Mouse (Mus musculus) kidney, postnatal 10 days (tissue): ENCODE data around the gene Vwce.

Experiments
- DNase-seq: peaks from one replicate; pipeline ENCODE4 v3.0.0; 2021; ENCODE audit warnings: mixed read lengths

Gene Vwce

GRCm38 (mm10) chr19:10645616-10646015 is 11.6 kb downstream of the Vwce start:
- DNase-seq, result no peak

GRCm38 (mm10) chr19:10648156-10648555 is 14.1 kb downstream of the Vwce start:
- DNase-seq, result no peak

GRCm38 (mm10) chr19:10656058-10656457 is 22.0 kb downstream of the Vwce start:
- DNase-seq, result no peak

GRCm38 (mm10) chr19:10657742-10658141 is 23.7 kb downstream of the Vwce start:
- no peak for DNase-seq

- DNase-seq, result no peak
These were observed 24.4 kb downstream of the Vwce start for GRCm38 (mm10) chr19:10658406-10658805.

- DNase-seq, result no peak
These were observed 27.4 kb downstream of the Vwce start for GRCm38 (mm10) chr19:10661373-10661772.

GRCm38 (mm10) chr19:10661919-10662318 is 27.9 kb downstream of the Vwce start:
- DNase-seq, result no peak

- no peak for DNase-seq
These were observed 28.7 kb downstream of the Vwce start for GRCm38 (mm10) chr19:10662665-10663064.

GRCm38 (mm10) chr19:10665093-10665492 is 31.1 kb downstream of the Vwce start:
- no peak for DNase-seq

GRCm38 (mm10) chr19:10665499-10665898 is 31.5 kb downstream of the Vwce start:
- DNase-seq, result peak; percentile 81

GRCm38 (mm10) chr19:10671319-10671718 is 37.3 kb downstream of the Vwce start:
- no peak for DNase-seq

GRCm38 (mm10) chr19:10671854-10672417 is 37.9 kb downstream of the Vwce start:
- DNase-seq, result no peak

- no peak for DNase-seq
These were observed 39.3 kb downstream of the Vwce start for GRCm38 (mm10) chr19:10673275-10673674.

GRCm38 (mm10) chr19:10676656-10677055 is 42.6 kb downstream of the Vwce start:
- no peak for DNase-seq

- DNase-seq, result peak; percentile 91
These were observed 44.1 kb downstream of the Vwce start, which contains the start of gene Pga5 for GRCm38 (mm10) chr19:10677915-10678771. Gene Pga5 (minus strand): TSS chr19:10678071.

GRCm38 (mm10) chr19:10678772-10679067 is 44.7 kb downstream of the Vwce start:
- no peak for DNase-seq

- DNase-seq, result no peak
These were observed 47.6 kb downstream of the Vwce start for GRCm38 (mm10) chr19:10681571-10681970.

GRCm38 (mm10) chr19:10685081-10685480 is 51.1 kb downstream of the Vwce start:
- no peak for DNase-seq

- DNase-seq, result no peak
These were observed 51.7 kb downstream of the Vwce start for GRCm38 (mm10) chr19:10685727-10686126.

GRCm38 (mm10) chr19:10688537-10689352 is 54.7 kb downstream of the Vwce start, which contains the start of gene Vps37c:
Gene Vps37c (plus strand): TSS chr19:10688735.
- DNase-seq, result peak; percentile 97

- DNase-seq, result no peak
These were observed 55.6 kb downstream of the Vwce start for GRCm38 (mm10) chr19:10689470-10690166.

GRCm38 (mm10) chr19:10690336-10690735 is 56.3 kb downstream of the Vwce start:
- no peak for DNase-seq

GRCm38 (mm10) chr19:10691121-10691520 is 57.1 kb downstream of the Vwce start:
- DNase-seq, result no peak
